ENCODE assay signal across 8 mouse cellular contexts in the genomic region with DNA sequence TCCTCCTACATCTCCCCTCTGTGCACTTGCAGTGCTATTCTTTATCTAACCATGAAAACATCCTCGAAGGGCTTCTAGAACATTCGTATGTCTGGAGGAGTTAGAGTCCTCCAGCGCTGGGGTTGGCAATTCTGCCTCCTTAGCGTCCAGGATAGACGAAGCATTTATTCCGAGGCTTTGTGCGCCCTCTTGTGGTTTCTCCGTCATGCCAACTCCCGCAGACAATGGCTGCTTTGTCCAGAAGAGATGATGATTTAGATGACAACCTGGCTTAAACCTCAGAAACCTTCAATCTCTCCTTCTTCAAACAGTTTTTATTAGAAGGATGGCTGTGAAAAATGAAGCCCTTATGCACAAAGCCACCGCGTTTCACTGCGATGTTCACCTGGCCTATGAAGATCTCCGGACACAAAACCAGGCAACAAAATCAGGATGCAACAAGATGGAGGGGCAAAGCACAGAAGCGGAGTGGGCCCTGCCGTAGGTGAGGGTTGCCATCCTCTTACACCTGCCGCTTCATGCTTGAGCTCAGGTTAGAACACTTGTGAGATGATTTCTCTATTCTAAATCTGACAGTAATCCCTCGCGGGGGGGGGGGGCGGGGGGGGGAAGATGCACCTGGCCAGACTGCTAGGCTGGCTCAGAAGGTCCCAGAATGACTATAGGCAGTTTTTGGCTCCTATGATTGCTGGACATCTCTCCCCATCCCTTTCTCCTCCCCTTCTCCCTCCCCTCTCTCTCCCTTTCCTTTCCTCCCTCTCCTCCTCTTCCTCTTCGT. TPM values are rescaled to one million over a fixed set of nuclear protein-coding genes. Genes with fewer than 3 reads are reported as not detected.
DNase-seq lines count a peak whose midpoint lies in the region; ATAC-seq and TF ChIP-seq lines count a peak whose summit lies in the region.

No protein-coding gene starts in this region.

- H3K4me2 ChIP-seq in heart, embryonic 14.5 days (ENCODE audit: low read length), result peak overlapping the region; percentile 60
- H3K4me2 ChIP-seq in liver, embryonic 11.5 days, result peak overlapping the region; percentile 1; the same call in 1 of the 2 replicates

- H3K4me1 ChIP-seq in forebrain, embryonic 10.5 days, result 0 out of 2 replicates have a peak, but pooled peaks cover 3% of the 10 kb centered on the region
- H3K4me1 ChIP-seq in heart, embryonic 14.5 days (ENCODE audit: control insufficient read depth in 2 of 2, insufficient read depth in 2 of 2, low read length in 2 of 2), result peaks cover 0 to 3% of the 10 kb centered on the region in 2 experiments; a peak in 2 of 4 replicates
- no peaks in the 10 kb centered on the region for H3K4me1 ChIP-seq in liver, embryonic 11.5 days (replicated peaks; ENCODE audit: control insufficient read depth, insufficient read depth, low read length)

- DNase-seq in CD4-positive helper T cell, adult 2 months (ENCODE audit: low read depth, low spot score), result peak; percentile 76
- DNase-seq in brain, embryonic 14.5 days (ENCODE audit: low read depth), result peak; percentile 95
- DNase-seq in forebrain, embryonic 10.5 days (ENCODE audit: extremely low spot score, low spot score), result peak; percentile 75
- peak; percentile 94 for DNase-seq in kidney, postnatal 10 days
- peak; percentile 76 for DNase-seq in liver, embryonic 11.5 days (ENCODE audit: low spot score)
- DNase-seq in naive thymus-derived CD4-positive, alpha-beta T cell, adult 2 months (ENCODE audit: low read depth), result peak; percentile 89
- DNase-seq in splenic B cell, adult 2 months (ENCODE audit: low read depth, low spot score), result peak; percentile 91

- WGBS in forebrain, embryonic 10.5 days, result 31% methylated on average over 20 of the region's 20 CpGs
- 20% methylated on average over 17 of the region's 20 CpGs for WGBS in heart, embryonic 14.5 days
- WGBS in liver, embryonic 11.5 days, result 27% methylated on average over 20 of the region's 20 CpGs

- H3K4me3 ChIP-seq in forebrain, embryonic 10.5 days, result peak overlapping the region; percentile 7; the same call in 1 of the 2 replicates
- H3K4me3 ChIP-seq in heart, embryonic 14.5 days (ENCODE audit: control insufficient read depth in 1 of 2, insufficient read depth in 1 of 2, low read depth in 1 of 2, low read length in 2 of 2), result peak overlapping the region; percentile 12 to 22; a peak in 3 of 4 replicates
- H3K4me3 ChIP-seq in liver, embryonic 11.5 days (ENCODE audit: low read depth, low read length), result no peak overlapping the region

- H3K27ac ChIP-seq in forebrain, embryonic 10.5 days, result 0 out of 2 replicates have a peak overlapping the region, but pooled peaks have one; percentile 56
- H3K27ac ChIP-seq in heart, embryonic 14.5 days (replicated peaks in 1 of 2; ENCODE audit: control insufficient read depth in 1 of 2, insufficient read depth in 1 of 2, low read depth in 2 of 2, low read length in 2 of 2), result peak overlapping the region in 1 of 2 experiments; percentile 24; a peak in 1 of 4 replicates
- H3K27ac ChIP-seq in liver, embryonic 11.5 days (ENCODE audit: low read depth, low read length), result no peak overlapping the region

- peaks cover 24% of the 10 kb centered on the region for H3K27me3 ChIP-seq in forebrain, embryonic 10.5 days (ENCODE audit: poor library complexity, severe bottlenecking)
- H3K27me3 ChIP-seq in heart, embryonic 14.5 days (ENCODE audit: control insufficient read depth, insufficient read depth, low read length), result no peaks in the 10 kb centered on the region
- no peaks in the 10 kb centered on the region for H3K27me3 ChIP-seq in liver, embryonic 11.5 days (replicated peaks; ENCODE audit: control insufficient read depth, insufficient read depth, low read length)
- no peaks in the 10 kb centered on the region for H3K27me3 ChIP-seq in splenic B cell, adult 2 months (ENCODE audit: control insufficient read depth, insufficient read depth, low read length, poor library complexity, severe bottlenecking)

- H3K9me3 ChIP-seq in forebrain, embryonic 10.5 days, result no peaks in the 10 kb centered on the region
- H3K9me3 ChIP-seq in heart, embryonic 14.5 days (ENCODE audit: control insufficient read depth, low read length), result no peaks in the 10 kb centered on the region
- H3K9me3 ChIP-seq in liver, embryonic 11.5 days (ENCODE audit: control insufficient read depth, low read length), result no peaks in the 10 kb centered on the region

- TF ChIP-seq POLR2A in brain, embryonic 14.5 days (IDR thresholded peaks at IDR 0.05; ENCODE audit: borderline replicate concordance, extremely low read depth, insufficient read depth, insufficient read length, poor library complexity, severe bottlenecking), result no peak

- H3K9ac ChIP-seq in heart, embryonic 14.5 days (ENCODE audit: low read length), result peak overlapping the region; percentile 48
- no peak overlapping the region for H3K9ac ChIP-seq in liver, embryonic 11.5 days (ENCODE audit: low read depth, low read length)

- no peak for ATAC-seq in heart, embryonic 14.5 days (ENCODE audit: insufficient number of reproducible peaks, insufficient read depth, low FRiP score, low read depth)
- 0 out of 2 replicates have a peak, but pooled peaks have one; percentile 49 for ATAC-seq in liver, embryonic 11.5 days (replicated peaks; ENCODE audit: low FRiP score)

- peak; percentile 92 for TF ChIP-seq CTCF in brain, embryonic 14.5 days (IDR thresholded peaks at IDR 0.05; ENCODE audit: borderline replicate concordance, extremely low read depth, insufficient read depth, insufficient read length)

- H3K36me3 ChIP-seq in forebrain, embryonic 10.5 days (replicated peaks), result no peaks in the 10 kb centered on the region
- H3K36me3 ChIP-seq in heart, embryonic 14.5 days (ENCODE audit: control insufficient read depth, insufficient read depth, low read length), result no peaks in the 10 kb centered on the region
- no peaks in the 10 kb centered on the region for H3K36me3 ChIP-seq in liver, embryonic 11.5 days (ENCODE audit: control insufficient read depth, insufficient read depth, low read length)
- H3K36me3 ChIP-seq in splenic B cell, adult 2 months (ENCODE audit: control insufficient read depth, insufficient read depth, low read length, poor library complexity, severe bottlenecking), result no peaks in the 10 kb centered on the region

RNA-seq across cellular contexts. Expression of a gene that starts 26.4 kb away (rescaled TPM):
- 7.0 and 7.4 TPM in 2 replicates for polyA plus RNA-seq in brain, embryonic 14.5 days (2012; rRNA removed)
- 15.2 and 16.1 TPM in 2 replicates for polyA plus RNA-seq in forebrain, embryonic 10.5 days (2016; fragmentation: Nextera tagmentation; extraction: Ambion mirVana)
- polyA plus RNA-seq in heart, embryonic 14.5 days (2014; fragmentation: Nextera tagmentation; extraction: Ambion mirVana), result 38.9 and 46.8 TPM in 2 replicates
- 17.2 and 20.6 TPM in 2 replicates for polyA plus RNA-seq in liver, embryonic 11.5 days (2014; fragmentation: Nextera tagmentation; extraction: Ambion mirVana)
